Mouse (Mus musculus) stomach, embryonic 16.5 days (tissue): ENCODE measurements around the gene Wdr83os. TPM values are rescaled to one million over a fixed set of nuclear protein-coding genes. Genes with fewer than 3 reads are reported as not detected.

Source experiments
- ATAC-seq: fragments of 200-750 bp; cut with Nextera tagmentation; 2 replicates; pipeline ENCODE4 v1.8.0; 2017; ENCODE audit warnings: moderate number of reproducible peaks, moderate TSS enrichment; ENCODE audit not compliant: insufficient read depth, low FRiP score
- H3K27ac ChIP-seq: fragments of 300-500 bp; sonication (generic); 2 replicates; pipeline ENCODE4 v1.5.1; 2014; ENCODE audit warnings: low read length
- H3K27me3 ChIP-seq: fragments of 300-500 bp; sonication (generic); 2 replicates; pipeline ENCODE4 v1.6.1; 2014; ENCODE audit warnings: low read length, control low read depth, mixed read lengths; ENCODE audit not compliant: control insufficient read depth, insufficient read depth
- H3K36me3 ChIP-seq: fragments of 300-500 bp; sonication (generic); 2 replicates; pipeline ENCODE4 v1.6.1; 2014; ENCODE audit warnings: low read length; ENCODE audit not compliant: control insufficient read depth, insufficient read depth
- H3K4me1 ChIP-seq: fragments of 300-500 bp; sonication (generic); 2 replicates; pipeline ENCODE4 v1.6.1; 2014; ENCODE audit warnings: low read length, control low read depth, mixed read lengths; ENCODE audit not compliant: control insufficient read depth, insufficient read depth
- H3K4me2 ChIP-seq: fragments of 300-500 bp; sonication (generic); 2 replicates; pipeline ENCODE4 v1.6.1; 2014; ENCODE audit warnings: low read depth, low read length, mixed read lengths
- H3K4me3 ChIP-seq: fragments of 300-500 bp; sonication (generic); replicated peaks from 2 replicates; pipeline ENCODE4 v1.5.1; 2014; ENCODE audit warnings: mild to moderate bottlenecking, low read length
- H3K9ac ChIP-seq: fragments of 300-500 bp; sonication (generic); 2 replicates; pipeline ENCODE4 v1.6.1; 2014; ENCODE audit warnings: low read length
- H3K9me3 ChIP-seq: fragments of 300-500 bp; sonication (generic); replicated peaks from 2 replicates; pipeline ENCODE4 v1.6.1; 2016; ENCODE audit warnings: low read length, control low read depth; ENCODE audit not compliant: control insufficient read depth
- WGBS: fragments of 180-500 bp; shearing (Covaris S2); extraction: QIAGEN DNeasy Blood & Tissue Kit; methylation state at CpG from one replicate; pipeline ENCODE4 v1.1.7; 2014; 5-methylcytosine and 5-hydroxymethylcytosine counted together
- microRNA-seq: library from miRNA; unstranded; fragments of <30 nt; microRNA quantifications from one replicate; pipeline ENCODE4, GENCODE M21; 2016
- polyA plus RNA-seq: library from polyadenylated mRNA; unstranded; fragments of >200 nt; fragmentation: Nextera tagmentation; extraction: Ambion mirVana; gene quantifications from 2 replicates; pipeline ENCODE4 v1.2.1, GENCODE M21; 2015

Wdr83os gene
- polyA plus RNA-seq, 1 experiment from 2014 or later = 116 TPM

GRCm38 (mm10) chr8:85122995-85123394 lies 42.5 kb downstream of the Wdr83os start, which contains the start of gene Zfp791:
Zfp791 (minus strand) TSS chr8:85123095.
- no peak for ATAC-seq
- H3K27me3 ChIP-seq = no peaks in the 10 kb centered on the region
- H3K9me3 ChIP-seq = no peaks in the 10 kb centered on the region
- no peaks in the 10 kb centered on the region for H3K36me3 ChIP-seq
- H3K4me2 ChIP-seq = no peak within 1 kb of the TSS
- WGBS = 75% methylated on average over 3 of the region's 3 CpGs
- H3K4me1 ChIP-seq = no peaks in the 10 kb centered on the region; the same call in 1 of the 2 replicates
- H3K4me3 ChIP-seq = no peak within 1 kb of the TSS
- no peak within 1 kb of the TSS for H3K27ac ChIP-seq
- H3K9ac ChIP-seq = no peak within 1 kb of the TSS

- no peak overlapping the region for H3K9ac ChIP-seq
- H3K9me3 ChIP-seq = no peaks in the 10 kb centered on the region
- H3K4me3 ChIP-seq = no peak overlapping the region
- H3K27me3 ChIP-seq = no peaks in the 10 kb centered on the region
- ATAC-seq = no peak
- H3K4me2 ChIP-seq = no peak overlapping the region
- no peak overlapping the region for H3K27ac ChIP-seq
- H3K4me1 ChIP-seq = no peaks in the 10 kb centered on the region; the same call in 1 of the 2 replicates
- no peaks in the 10 kb centered on the region for H3K36me3 ChIP-seq
- 87% methylated on average over 8 of the region's 8 CpGs for whole genome bisulfite sequencing
Measured at GRCm38 (mm10) chr8:85123691-85124090, 43.2 kb downstream of the Wdr83os start.

Small RNAs within 50 kb of the gene (microRNA-seq; reads per million reads assigned to microRNA genes)
- gene Gm23388 = 3.1 reads per million, percentile 17 among the genes with 10 or more reads in this experiment
- 1.5 reads per million for gene Mir7070

Other genes with a start within 250 kb of the Wdr83os start
- 42.0 and 49.5 TPM in 2 replicates for gene Gadd45gip1, start 249.2 kb upstream of the Wdr83os start, polyA plus RNA-seq
- 106 and 122 TPM in 2 replicates for gene Rad23a, start 240.1 kb upstream of the Wdr83os start, polyA plus RNA-seq
- 1,028 and 1,118 TPM in 2 replicates for gene Calr, start 233.8 kb upstream of the Wdr83os start, polyA plus RNA-seq
- 85.9 and 91.5 TPM in 2 replicates for gene Farsa, start 223.8 kb upstream of the Wdr83os start, polyA plus RNA-seq
- 44.9 and 49.0 TPM in 2 replicates for gene Syce2, start 208.6 kb upstream of the Wdr83os start, polyA plus RNA-seq
- 41.1 and 45.8 TPM in 2 replicates for gene Gcdh, start 186.8 kb upstream of the Wdr83os start, polyA plus RNA-seq
- 15.7 and 18.4 TPM in 2 replicates for gene Klf1, start 178.8 kb upstream of the Wdr83os start, polyA plus RNA-seq
- 14.0 and 14.4 TPM in 2 replicates for gene Dnase2a, start 172.2 kb upstream of the Wdr83os start, polyA plus RNA-seq
- 1.4 and 1.6 TPM in 2 replicates for gene Mast1, start 143.4 kb upstream of the Wdr83os start, polyA plus RNA-seq
- 0.19 and 0.28 TPM in 2 replicates for gene Rtbdn, start 133.7 kb upstream of the Wdr83os start, polyA plus RNA-seq
- not detected in 2 replicates for gene Gm49661, start 111.3 kb upstream of the Wdr83os start, polyA plus RNA-seq
- gene Prdx2, start 111.2 kb upstream of the Wdr83os start, polyA plus RNA-seq = 584 and 593 TPM in 2 replicates
- gene Rnaseh2a, start 111.0 kb upstream of the Wdr83os start, polyA plus RNA-seq = 97.5 and 108 TPM in 2 replicates
- 21.6 and 25.8 TPM in 2 replicates for gene Junb, start 102.0 kb upstream of the Wdr83os start, polyA plus RNA-seq
- gene Hook2, start 90.1 kb upstream of the Wdr83os start, polyA plus RNA-seq = 50.0 TPM in 2 replicates
- gene Best2, start 66.2 kb upstream of the Wdr83os start, polyA plus RNA-seq = 0.30 and 0.42 TPM in 2 replicates
- gene Asna1, start 55.5 kb upstream of the Wdr83os start, polyA plus RNA-seq = 108 and 110 TPM in 2 replicates
- 63.4 and 64.0 TPM in 2 replicates for gene Trir, start 53.9 kb upstream of the Wdr83os start, polyA plus RNA-seq
- 28.6 and 31.0 TPM in 2 replicates for gene Tnpo2, start 43.8 kb upstream of the Wdr83os start, polyA plus RNA-seq
- gene Fbxw9, start 20.7 kb upstream of the Wdr83os start, polyA plus RNA-seq = 28.1 and 29.9 TPM in 2 replicates
- gene Gm5741, start 12.8 kb upstream of the Wdr83os start, polyA plus RNA-seq = 0.53 TPM in 1 of 2 replicates, not detected in the other
- 47.1 TPM in 2 replicates for gene Dhps, start 9.0 kb upstream of the Wdr83os start, polyA plus RNA-seq
- 36.8 and 46.1 TPM in 2 replicates for gene Wdr83, start 566 bp downstream of the Wdr83os start, polyA plus RNA-seq
- 59.8 and 61.3 TPM in 2 replicates for gene Man2b1, start 2.5 kb downstream of the Wdr83os start, polyA plus RNA-seq
- gene Zfp791, start 42.4 kb downstream of the Wdr83os start, polyA plus RNA-seq = 3.0 and 4.0 TPM in 2 replicates
- gene Cks1brt, start 71.2 kb downstream of the Wdr83os start, polyA plus RNA-seq = not detected in 2 replicates
- gene Olfr371, start 145.2 kb downstream of the Wdr83os start, polyA plus RNA-seq = not detected in 2 replicates
- 76.8 and 78.2 TPM in 2 replicates for gene Orc6, start 218.9 kb downstream of the Wdr83os start, polyA plus RNA-seq
- 154 and 159 TPM in 2 replicates for gene Vps35, start 219.1 kb downstream of the Wdr83os start, polyA plus RNA-seq